Mouse (Mus musculus): ENCODE results near the gene Dhx15. TPM values are rescaled to one million over a fixed set of nuclear protein-coding genes. Genes with fewer than 3 reads are reported as not detected.

Gene Dhx15
- polyA plus RNA-seq, 1 experiment from 2014 or later = 62.6 TPM

- no peak for TF ChIP-seq CTCF (IDR thresholded peaks at IDR 0.05)
- no peak for TF ChIP-seq EP300 (IDR thresholded peaks at IDR 0.05)
- ATAC-seq (no peak), DNase-seq (ENCODE audit: low spot score) (no peak)
- Histone ChIP-seq H3K27me3 (replicated peaks; ENCODE audit: insufficient read depth, low read length) (no peaks in the 10 kb centered on the region), H3K9me3 (ENCODE audit: low read length) (no peaks in the 10 kb centered on the region), H3K4me1 (ENCODE audit: insufficient read depth, low read depth, low read length) (no peaks in the 10 kb centered on the region), H3K27ac (ENCODE audit: low read length) (no peak overlapping the region), H3K9ac (replicated peaks; ENCODE audit: low read depth) (no peak overlapping the region), H3K4me2 (replicated peaks; ENCODE audit: low read depth, low read length) (no peak overlapping the region), H3K36me3 (ENCODE audit: insufficient read depth, low read length) (no peaks in the 10 kb centered on the region), H3K4me3 (ENCODE audit: low read depth, low read length) (no peak overlapping the region)
- 64% methylated on average over 8 of the region's 8 CpGs for WGBS
These were observed 64.5 kb downstream of the Dhx15 start for GRCm38 (mm10) chr5:52125854-52126253.

GRCm38 (mm10) chr5:52122146-52122545, 68.2 kb downstream of the Dhx15 start:
- WGBS = 82% methylated on average over 6 of the region's 6 CpGs
- no peak overlapping the region for H3K4me3 ChIP-seq (ENCODE audit: low read depth, low read length)
- no peak for DNase-seq (ENCODE audit: low spot score)

GRCm38 (mm10) chr5:52119822-52120221, 70.5 kb downstream of the Dhx15 start:
- Histone ChIP-seq H3K27ac (ENCODE audit: low read length) (no peak overlapping the region), H3K4me2 (replicated peaks; ENCODE audit: low read depth, low read length) (no peak overlapping the region)

More at GRCm38 (mm10) chr5:52122146-52122545, 68.2 kb downstream of the Dhx15 start:
- no peak for ATAC-seq
- Histone ChIP-seq H3K27ac (ENCODE audit: low read length) (no peak overlapping the region), H3K27me3 (replicated peaks; ENCODE audit: insufficient read depth, low read length) (0 out of 2 replicates have a peak, but pooled peaks cover 13% of the 10 kb centered on the region), H3K4me1 (ENCODE audit: insufficient read depth, low read depth, low read length) (no peaks in the 10 kb centered on the region), H3K9ac (replicated peaks; ENCODE audit: low read depth) (no peak overlapping the region), H3K36me3 (ENCODE audit: insufficient read depth, low read length) (no peaks in the 10 kb centered on the region), H3K4me2 (replicated peaks; ENCODE audit: low read depth, low read length) (no peak overlapping the region), H3K9me3 (ENCODE audit: low read length) (no peaks in the 10 kb centered on the region)
- TF ChIP-seq EP300 (IDR thresholded peaks at IDR 0.05) (no peak), CTCF (IDR thresholded peaks at IDR 0.05) (no peak)

GRCm38 (mm10) chr5:52119192-52119591, 71.1 kb downstream of the Dhx15 start:
- 55% methylated on average over 2 of the region's 2 CpGs for WGBS
- no peak overlapping the region for H3K4me2 ChIP-seq (replicated peaks; ENCODE audit: low read depth, low read length)
- peaks cover 10% of the 10 kb centered on the region; the same call in 1 of the 2 replicates for H3K4me1 ChIP-seq (ENCODE audit: insufficient read depth, low read depth, low read length)
- H3K9ac ChIP-seq (replicated peaks; ENCODE audit: low read depth) = no peak overlapping the region
- H3K27ac ChIP-seq (ENCODE audit: low read length) = no peak overlapping the region
- H3K4me3 ChIP-seq (ENCODE audit: low read depth, low read length) = no peak overlapping the region
- TF ChIP-seq EP300 (IDR thresholded peaks at IDR 0.05) (no peak), CTCF (IDR thresholded peaks at IDR 0.05) (peak; percentile 51)
- ATAC-seq (peak; percentile 22), DNase-seq (ENCODE audit: low spot score) (peak; percentile 58)
- H3K36me3 ChIP-seq (ENCODE audit: insufficient read depth, low read length) = no peaks in the 10 kb centered on the region
- H3K9me3 ChIP-seq (ENCODE audit: low read length) = no peaks in the 10 kb centered on the region
- peaks cover 26% of the 10 kb centered on the region for H3K27me3 ChIP-seq (replicated peaks; ENCODE audit: insufficient read depth, low read length)

More at GRCm38 (mm10) chr5:52119822-52120221, 70.5 kb downstream of the Dhx15 start:
- H3K27me3 ChIP-seq (replicated peaks; ENCODE audit: insufficient read depth, low read length) = peaks cover 20% of the 10 kb centered on the region
- peaks cover 4% of the 10 kb centered on the region; the same call in 1 of the 2 replicates for H3K4me1 ChIP-seq (ENCODE audit: insufficient read depth, low read depth, low read length)
- no peak overlapping the region for H3K4me3 ChIP-seq (ENCODE audit: low read depth, low read length)
- TF ChIP-seq EP300 (IDR thresholded peaks at IDR 0.05) (no peak), CTCF (IDR thresholded peaks at IDR 0.05) (peak; percentile 60)
- WGBS = 61% methylated on average over 2 of the region's 2 CpGs
- H3K9me3 ChIP-seq (ENCODE audit: low read length) = no peaks in the 10 kb centered on the region
- H3K9ac ChIP-seq (replicated peaks; ENCODE audit: low read depth) = no peak overlapping the region
- ATAC-seq = peak; percentile 40; the same call in 1 of the 2 replicates
- no peaks in the 10 kb centered on the region for H3K36me3 ChIP-seq (ENCODE audit: insufficient read depth, low read length)
- DNase-seq (ENCODE audit: low spot score) = no peak

GRCm38 (mm10) chr5:52117829-52118228, 72.5 kb downstream of the Dhx15 start:
- no peak for TF ChIP-seq CTCF (IDR thresholded peaks at IDR 0.05)
- TF ChIP-seq EP300 (IDR thresholded peaks at IDR 0.05) = no peak
- Histone ChIP-seq H3K9ac (replicated peaks; ENCODE audit: low read depth) (no peak overlapping the region), H3K36me3 (ENCODE audit: insufficient read depth, low read length) (no peaks in the 10 kb centered on the region), H3K4me2 (replicated peaks; ENCODE audit: low read depth, low read length) (no peak overlapping the region), H3K9me3 (ENCODE audit: low read length) (no peaks in the 10 kb centered on the region), H3K4me3 (ENCODE audit: low read depth, low read length) (no peak overlapping the region), H3K27ac (ENCODE audit: low read length) (no peak overlapping the region), H3K4me1 (ENCODE audit: insufficient read depth, low read depth, low read length) (peaks cover 20% of the 10 kb centered on the region; the same call in 1 of the 2 replicates), H3K27me3 (replicated peaks; ENCODE audit: insufficient read depth, low read length) (peaks cover 37% of the 10 kb centered on the region)
- DNase-seq (ENCODE audit: low spot score) (no peak), ATAC-seq (no peak)
- 80% methylated on average over 4 of the region's 4 CpGs for WGBS

- WGBS = 1% methylated on average over 17 of the region's 17 CpGs
- Histone ChIP-seq H3K27me3 (replicated peaks; ENCODE audit: insufficient read depth, low read length) (peaks cover 46% of the 10 kb centered on the region), H3K9me3 (ENCODE audit: low read length) (no peaks in the 10 kb centered on the region), H3K4me1 (ENCODE audit: insufficient read depth, low read depth, low read length) (peaks cover 20% of the 10 kb centered on the region; the same call in 1 of the 2 replicates), H3K36me3 (ENCODE audit: insufficient read depth, low read length) (no peaks in the 10 kb centered on the region), H3K4me3 (ENCODE audit: low read depth, low read length) (peak overlapping the region; percentile 72), H3K9ac (replicated peaks; ENCODE audit: low read depth) (no peak overlapping the region), H3K4me2 (replicated peaks; ENCODE audit: low read depth, low read length) (peak overlapping the region; percentile 99), H3K27ac (ENCODE audit: low read length) (no peak overlapping the region)
- TF ChIP-seq CTCF (IDR thresholded peaks at IDR 0.05) (peak; percentile 32), EP300 (IDR thresholded peaks at IDR 0.05) (no peak)
- ATAC-seq (no peak; the same call in 1 of the 2 replicates), DNase-seq (ENCODE audit: low spot score) (no peak)
These were observed 73.9 kb downstream of the Dhx15 start for GRCm38 (mm10) chr5:52116404-52116803.

All from lung, postnatal 0 days (tissue).